Mouse (Mus musculus) heart, embryonic 10.5 days (tissue): ENCODE measurements around the gene Sh3gl2. TPM values are rescaled to one million over a fixed set of nuclear protein-coding genes. Genes with fewer than 3 reads are reported as not detected.
A peak's percentile ranks its signal among the peaks of the same experiment; 100 is the strongest.

Source experiments
- DNase-seq: peaks from one replicate; pipeline ENCODE4 v3.0.0-alpha.2; 2017; ENCODE audit warnings: low spot score
- H3K27ac ChIP-seq: fragments of 300-500 bp; sonication (generic); 2 replicates; pipeline ENCODE4 v1.5.1; 2016; ENCODE audit warnings: mild to moderate bottlenecking
- H3K27me3 ChIP-seq: fragments of 300-500 bp; sonication (generic); 2 replicates; pipeline ENCODE4 v1.6.1; 2016; ENCODE audit warnings: mild to moderate bottlenecking; ENCODE audit not compliant: poor library complexity, insufficient read depth, severe bottlenecking
- H3K36me3 ChIP-seq: fragments of 300-500 bp; sonication (generic); 2 replicates; pipeline ENCODE4 v1.6.1; 2016; ENCODE audit warnings: mild to moderate bottlenecking, moderate library complexity
- H3K4me1 ChIP-seq: fragments of 300-500 bp; sonication (generic); 2 replicates; pipeline ENCODE4 v1.6.1; 2016; ENCODE audit warnings: mild to moderate bottlenecking
- H3K4me3 ChIP-seq: fragments of 300-500 bp; sonication (generic); 2 replicates; pipeline ENCODE4 v1.5.1; 2016; ENCODE audit warnings: mild to moderate bottlenecking, moderate library complexity
- H3K9me3 ChIP-seq: fragments of 300-500 bp; sonication (generic); 2 replicates; pipeline ENCODE4 v1.6.1; 2016; ENCODE audit warnings: mild to moderate bottlenecking, moderate library complexity
- WGBS: fragments of 180-500 bp; shearing (Covaris S2); methylation state at CpG from one replicate; pipeline ENCODE4 v1.1.7; 2016; 5-methylcytosine and 5-hydroxymethylcytosine counted together
- polyA plus RNA-seq: library from polyadenylated mRNA; unstranded; fragments of >200 nt; fragmentation: Nextera tagmentation; extraction: Ambion mirVana; gene quantifications from 2 replicates; pipeline ENCODE4 v1.2.1, GENCODE M21; 2016

The Sh3gl2 gene
- polyA plus RNA-seq, 1 experiment from 2014 or later: 0.58 TPM

DNA sequence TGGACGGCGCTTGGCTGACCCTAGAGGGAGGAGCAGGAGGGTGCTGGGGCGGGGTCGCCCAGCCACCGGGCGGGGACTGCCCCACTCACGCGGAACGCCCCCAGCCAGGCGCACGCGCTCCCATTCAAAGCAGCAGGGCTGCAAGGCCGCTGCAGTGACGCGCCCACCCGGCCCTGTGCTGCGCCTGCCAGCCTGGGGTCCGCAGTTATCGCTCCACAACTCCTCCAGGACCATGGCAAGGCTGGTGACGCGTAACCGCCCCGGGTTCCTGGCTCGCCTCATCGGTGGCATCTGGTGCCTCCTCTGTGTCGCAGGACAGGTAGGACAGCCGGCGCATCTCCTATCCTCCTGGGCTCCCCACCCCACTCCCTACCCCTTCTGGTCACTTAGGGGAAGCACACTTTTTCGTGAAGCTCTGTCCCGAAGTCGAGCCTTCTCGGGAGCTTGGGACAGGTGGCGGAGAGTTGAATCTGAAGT is 309.3 kb downstream of the Sh3gl2 start:
- Histone ChIP-seq H3K4me3 (peak overlapping the region; percentile 69), H3K27ac (0 out of 2 replicates have a peak overlapping the region, but pooled peaks have one; percentile 25), H3K27me3 (peaks cover 40% of the 10 kb centered on the region), H3K4me1 (peaks cover 18% of the 10 kb centered on the region), H3K9me3 (no peaks in the 10 kb centered on the region), H3K36me3 (no peaks in the 10 kb centered on the region)
- whole genome bisulfite sequencing: under 1% methylated on average over 33 of the region's 33 CpGs
- DNase-seq: peak; percentile 77

DNA sequence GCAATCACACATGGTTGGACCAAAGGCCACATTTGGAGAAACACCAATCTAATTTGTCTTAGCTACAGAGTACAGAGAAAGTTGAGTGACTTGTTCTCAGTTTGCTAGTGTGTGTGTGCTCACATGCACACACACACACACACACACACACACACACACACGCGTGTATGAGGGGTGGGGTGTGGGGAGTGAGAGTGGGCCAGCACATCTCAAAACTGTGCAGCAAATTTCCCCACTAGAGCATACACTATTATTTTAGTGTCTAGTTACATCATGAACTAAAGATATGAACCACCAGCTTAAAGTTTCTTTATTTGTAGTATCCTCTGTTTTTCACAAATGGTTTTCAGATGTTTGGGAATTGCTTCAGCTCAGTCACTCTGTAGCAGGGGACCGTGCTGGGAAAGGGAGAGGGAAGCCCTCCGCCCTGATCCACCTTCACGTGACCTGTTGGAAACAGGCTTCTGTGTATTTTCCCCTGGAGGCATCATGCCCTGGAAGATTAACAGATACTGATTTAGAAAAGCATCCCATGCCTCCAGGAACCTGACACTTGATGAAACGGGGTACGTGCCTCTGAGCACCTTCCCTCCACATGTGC is 322.1 kb downstream of the Sh3gl2 start:
- H3K9me3 ChIP-seq: no peaks in the 10 kb centered on the region
- 83% methylated on average over 7 of the region's 7 CpGs for WGBS
- H3K27me3 ChIP-seq: no peaks in the 10 kb centered on the region
- DNase-seq: no peak
- no peak overlapping the region for H3K4me3 ChIP-seq
- H3K4me1 ChIP-seq: no peaks in the 10 kb centered on the region
- no peak overlapping the region for H3K27ac ChIP-seq
- H3K36me3 ChIP-seq: no peaks in the 10 kb centered on the region

DNA sequence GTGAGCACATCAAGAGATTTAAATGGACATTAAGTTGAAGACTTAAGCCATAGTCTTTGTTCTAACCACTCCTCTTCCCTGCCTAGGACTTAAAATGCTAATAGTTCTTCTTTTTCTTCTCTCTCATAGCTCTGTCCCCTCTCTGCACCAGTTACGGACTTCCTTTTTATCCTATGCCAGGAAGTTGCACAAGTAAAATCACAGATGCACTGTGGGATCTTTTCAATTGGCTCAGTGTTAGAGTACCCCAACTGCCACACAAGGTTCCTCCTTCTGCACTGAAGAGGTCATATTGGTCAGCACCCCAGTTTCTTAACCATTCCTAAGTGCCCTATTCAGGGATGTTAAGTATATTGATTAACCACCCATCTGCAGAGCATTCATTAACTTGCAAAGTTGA is 324.9 kb downstream of the Sh3gl2 start:
- WGBS: 86% methylated on average over 1 of the region's 1 CpGs
- no peak for DNase-seq

DNA sequence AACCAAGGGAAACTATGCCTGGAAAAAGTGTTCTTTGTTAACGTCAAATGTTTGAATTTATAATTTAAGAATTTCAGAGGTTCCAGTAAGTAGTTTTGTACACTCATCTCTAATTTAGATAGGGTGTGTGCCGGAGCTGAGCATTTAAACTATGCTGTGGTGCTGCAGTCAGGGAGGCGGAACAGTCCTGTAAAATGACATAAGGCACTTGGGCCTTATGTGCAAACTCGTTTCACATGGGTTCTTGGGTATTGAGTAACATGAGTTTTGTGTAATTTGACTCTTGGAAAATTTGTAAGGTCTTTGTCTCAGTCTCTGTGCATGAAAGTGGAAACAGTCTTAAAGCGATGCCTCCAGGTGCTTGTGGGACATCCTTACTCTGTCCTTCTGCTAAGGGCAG is 334.8 kb downstream of the Sh3gl2 start:
- Histone ChIP-seq H3K27me3 (no peaks in the 10 kb centered on the region), H3K4me1 (no peaks in the 10 kb centered on the region; the same call in 1 of the 2 replicates), H3K36me3 (no peaks in the 10 kb centered on the region), H3K27ac (no peak overlapping the region), H3K9me3 (no peaks in the 10 kb centered on the region), H3K4me3 (no peak overlapping the region)
- no peak for DNase-seq
- 81% methylated on average over 5 of the region's 5 CpGs for WGBS

More for the DNA sequence above, 324.9 kb downstream of the Sh3gl2 start:
- Histone ChIP-seq H3K36me3 (no peaks in the 10 kb centered on the region), H3K27ac (no peak overlapping the region), H3K27me3 (no peaks in the 10 kb centered on the region), H3K4me1 (no peaks in the 10 kb centered on the region), H3K4me3 (no peak overlapping the region), H3K9me3 (no peaks in the 10 kb centered on the region)

DNA sequence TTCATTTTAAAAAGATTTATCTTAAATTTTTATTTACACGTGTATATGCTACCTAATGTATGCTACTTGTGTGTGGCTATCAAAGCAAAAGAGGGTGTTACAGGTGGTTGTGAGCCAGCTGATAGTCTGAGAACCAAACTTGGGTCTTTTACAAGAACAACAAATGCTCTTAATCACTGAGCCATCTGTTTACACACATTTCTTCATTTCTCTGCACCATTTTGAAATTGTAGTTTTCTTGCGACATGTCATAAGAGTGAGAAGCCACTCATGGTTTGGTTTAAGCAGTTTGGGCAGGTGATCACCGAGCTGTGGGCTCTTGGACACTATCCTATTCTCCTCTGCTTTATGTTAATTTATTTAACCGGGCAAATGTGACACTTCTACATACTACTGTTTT is 338.3 kb downstream of the Sh3gl2 start:
- no peaks in the 10 kb centered on the region for H3K4me1 ChIP-seq
- H3K27me3 ChIP-seq: no peaks in the 10 kb centered on the region
- H3K4me3 ChIP-seq: no peak overlapping the region
- WGBS: 76% methylated on average over 4 of the region's 4 CpGs
- DNase-seq: no peak
- no peaks in the 10 kb centered on the region for H3K9me3 ChIP-seq
- H3K36me3 ChIP-seq: no peaks in the 10 kb centered on the region
- no peak overlapping the region for H3K27ac ChIP-seq

DNA sequence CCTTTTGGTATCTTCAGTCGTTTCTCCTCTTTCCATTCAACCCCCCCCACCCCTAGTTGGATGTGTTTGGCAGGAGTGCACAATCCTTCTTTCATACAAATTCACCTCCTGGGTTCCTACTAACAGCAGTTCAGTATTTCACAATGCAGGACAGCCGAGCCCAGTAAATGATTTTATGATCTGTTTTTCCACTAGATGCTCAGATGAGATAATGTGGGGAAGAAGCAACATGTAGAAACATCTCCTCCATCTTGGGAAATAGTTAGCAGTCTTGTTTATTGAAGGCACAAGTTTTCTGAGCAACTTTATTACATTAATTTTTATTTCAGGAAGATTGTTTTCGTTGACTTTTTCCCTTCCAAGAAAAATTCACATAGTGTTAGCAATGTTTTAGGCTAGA is 349.8 kb downstream of the Sh3gl2 start:
- Histone ChIP-seq H3K4me1 (no peaks in the 10 kb centered on the region), H3K27me3 (no peaks in the 10 kb centered on the region), H3K36me3 (no peaks in the 10 kb centered on the region), H3K27ac (no peak overlapping the region), H3K9me3 (no peaks in the 10 kb centered on the region), H3K4me3 (no peak overlapping the region)
- no peak for DNase-seq
- WGBS: 71% methylated on average over 3 of the region's 3 CpGs

DNA sequence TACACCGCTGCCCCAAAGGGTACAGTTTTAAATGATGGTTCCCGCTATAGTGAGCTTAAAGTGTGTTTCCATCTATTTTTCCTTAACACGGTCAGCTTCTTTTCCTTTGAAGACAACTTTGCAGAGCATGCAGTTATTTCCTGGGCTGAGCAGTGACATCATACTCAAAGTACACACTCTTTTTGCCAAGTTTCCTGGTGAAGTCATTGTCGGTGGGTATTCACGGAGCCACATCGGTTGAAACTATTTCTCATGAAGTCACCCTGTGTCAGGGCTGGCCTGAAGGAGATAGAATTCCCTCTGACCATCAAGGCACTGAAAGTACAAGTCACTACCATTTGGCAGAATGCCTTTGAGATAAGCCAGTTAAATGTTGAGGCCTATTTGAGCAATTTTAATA is 354.8 kb downstream of the Sh3gl2 start:
- Histone ChIP-seq H3K4me3 (no peak overlapping the region), H3K27me3 (no peaks in the 10 kb centered on the region), H3K4me1 (no peaks in the 10 kb centered on the region), H3K36me3 (no peaks in the 10 kb centered on the region), H3K27ac (no peak overlapping the region), H3K9me3 (no peaks in the 10 kb centered on the region)
- 68% methylated on average over 6 of the region's 6 CpGs for WGBS
- DNase-seq: no peak

DNA sequence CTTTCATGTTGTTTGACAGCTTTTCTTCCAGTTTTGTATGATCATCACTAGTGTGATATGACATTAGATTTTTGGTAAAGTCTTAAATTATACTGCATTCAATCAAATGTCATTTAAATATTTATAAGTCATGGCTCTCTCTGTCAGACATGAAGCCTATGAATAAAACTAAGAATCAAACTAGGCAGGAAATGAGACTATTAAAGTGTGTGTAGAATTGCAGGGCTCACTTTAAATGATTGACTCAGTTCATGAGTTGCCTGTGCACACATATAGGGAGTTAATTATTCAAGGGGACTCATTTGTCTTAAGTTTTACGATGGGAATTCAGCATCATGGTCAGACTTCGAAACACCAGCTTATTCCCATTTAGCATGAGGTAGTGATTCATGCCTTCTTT is 380.5 kb downstream of the Sh3gl2 start:
- 88% methylated on average over 2 of the region's 2 CpGs for WGBS
- no peak for DNase-seq
- H3K27ac ChIP-seq: no peak overlapping the region

DNA sequence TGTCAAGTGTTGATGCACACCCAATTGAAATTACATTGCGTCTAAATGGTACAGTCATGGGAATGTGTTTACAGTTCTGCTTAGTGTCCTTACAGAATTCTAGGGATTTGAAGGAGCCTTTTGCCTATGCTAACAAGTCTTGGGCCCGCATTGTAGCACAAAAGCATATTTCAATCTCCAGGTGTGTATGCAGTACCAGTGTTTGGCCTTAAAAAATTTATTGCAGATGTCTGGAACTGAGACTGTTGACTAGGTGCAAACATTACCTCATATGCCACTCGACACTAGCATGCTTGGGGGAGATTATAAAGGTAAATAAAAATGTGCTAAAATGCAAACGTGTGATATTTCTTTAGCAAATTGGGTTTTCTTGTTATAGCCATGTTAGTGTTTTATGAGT is 384.0 kb downstream of the Sh3gl2 start:
- Histone ChIP-seq H3K4me1 (no peaks in the 10 kb centered on the region), H3K27me3 (no peaks in the 10 kb centered on the region), H3K27ac (no peak overlapping the region), H3K36me3 (no peaks in the 10 kb centered on the region), H3K4me3 (no peak overlapping the region), H3K9me3 (no peaks in the 10 kb centered on the region)
- WGBS: 69% methylated on average over 4 of the region's 4 CpGs
- no peak for DNase-seq

More for the DNA sequence above, 380.5 kb downstream of the Sh3gl2 start:
- Histone ChIP-seq H3K27me3 (no peaks in the 10 kb centered on the region), H3K36me3 (no peaks in the 10 kb centered on the region), H3K9me3 (no peaks in the 10 kb centered on the region), H3K4me1 (no peaks in the 10 kb centered on the region), H3K4me3 (no peak overlapping the region)

DNA sequence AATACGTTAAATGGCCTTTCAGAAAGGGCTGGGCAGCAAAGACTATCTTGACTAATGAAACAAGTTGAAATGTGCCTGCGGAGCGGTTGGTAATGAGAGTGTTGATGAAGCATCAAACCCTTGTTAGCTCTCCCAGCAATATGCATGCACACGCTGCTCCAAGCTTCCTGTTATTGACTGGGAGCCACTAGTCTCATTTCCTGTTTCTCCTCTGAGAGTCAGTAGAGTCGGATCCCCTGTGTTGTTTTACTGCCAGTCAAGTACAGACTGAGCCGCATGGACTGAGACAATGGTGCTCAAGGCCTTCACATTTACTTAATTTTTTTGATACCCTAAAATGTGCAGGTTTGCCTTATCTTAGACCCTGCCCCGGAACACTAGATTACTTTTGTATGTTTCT is 386.1 kb downstream of the Sh3gl2 start:
- H3K27me3 ChIP-seq: no peaks in the 10 kb centered on the region
- H3K4me1 ChIP-seq: no peaks in the 10 kb centered on the region
- whole genome bisulfite sequencing: 55% methylated on average over 7 of the region's 7 CpGs
- H3K4me3 ChIP-seq: no peak overlapping the region
- no peaks in the 10 kb centered on the region for H3K36me3 ChIP-seq
- H3K9me3 ChIP-seq: no peaks in the 10 kb centered on the region
- no peak overlapping the region for H3K27ac ChIP-seq
- DNase-seq: no peak

DNA sequence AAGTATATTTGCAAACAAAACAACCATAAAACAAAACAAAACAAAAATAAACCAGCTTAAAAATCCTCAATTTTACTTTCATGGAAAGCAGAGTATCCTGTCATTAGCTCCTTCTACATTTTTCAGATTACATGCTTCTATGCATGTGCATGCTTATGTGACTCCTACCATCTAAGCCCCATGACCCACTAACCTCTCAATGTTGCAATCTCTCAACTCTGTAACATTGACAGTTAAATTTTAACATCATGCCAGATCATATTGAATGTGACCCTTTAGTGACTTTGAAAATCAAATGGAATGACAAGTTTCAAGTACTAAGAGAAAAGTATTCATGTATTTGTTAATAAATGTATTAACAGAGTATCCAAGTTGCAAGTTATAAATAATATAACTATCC is 389.2 kb downstream of the Sh3gl2 start:
- no peaks in the 10 kb centered on the region for H3K9me3 ChIP-seq
- H3K36me3 ChIP-seq: no peaks in the 10 kb centered on the region
- H3K4me3 ChIP-seq: no peak overlapping the region
- no peak for DNase-seq
- H3K27me3 ChIP-seq: no peaks in the 10 kb centered on the region
- H3K27ac ChIP-seq: no peak overlapping the region
- H3K4me1 ChIP-seq: no peaks in the 10 kb centered on the region

DNA sequence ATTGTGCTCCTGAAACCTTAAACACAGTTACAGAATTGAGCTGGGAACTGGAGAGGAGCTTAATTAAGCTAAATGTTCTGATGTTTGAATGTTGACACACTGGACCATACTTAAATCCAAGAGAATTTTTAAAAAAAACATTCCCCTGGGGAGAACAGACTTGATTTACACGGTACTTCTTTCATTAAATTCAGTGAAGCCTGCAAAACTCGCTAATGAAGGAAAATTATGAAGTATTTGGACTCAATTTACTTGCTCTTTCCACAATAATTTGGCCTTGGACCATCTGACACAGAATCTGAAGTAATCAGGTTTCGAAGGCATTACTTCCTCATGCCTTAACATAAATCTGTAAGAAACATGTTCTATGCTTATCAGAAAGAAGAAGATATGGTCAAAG is 408.4 kb downstream of the Sh3gl2 start:
- H3K27me3 ChIP-seq: no peaks in the 10 kb centered on the region
- DNase-seq: no peak
- no peaks in the 10 kb centered on the region for H3K9me3 ChIP-seq
- no peak overlapping the region for H3K27ac ChIP-seq
- H3K4me3 ChIP-seq: no peak overlapping the region
- WGBS: 79% methylated on average over 3 of the region's 3 CpGs
- no peaks in the 10 kb centered on the region for H3K36me3 ChIP-seq
- H3K4me1 ChIP-seq: no peaks in the 10 kb centered on the region

DNA sequence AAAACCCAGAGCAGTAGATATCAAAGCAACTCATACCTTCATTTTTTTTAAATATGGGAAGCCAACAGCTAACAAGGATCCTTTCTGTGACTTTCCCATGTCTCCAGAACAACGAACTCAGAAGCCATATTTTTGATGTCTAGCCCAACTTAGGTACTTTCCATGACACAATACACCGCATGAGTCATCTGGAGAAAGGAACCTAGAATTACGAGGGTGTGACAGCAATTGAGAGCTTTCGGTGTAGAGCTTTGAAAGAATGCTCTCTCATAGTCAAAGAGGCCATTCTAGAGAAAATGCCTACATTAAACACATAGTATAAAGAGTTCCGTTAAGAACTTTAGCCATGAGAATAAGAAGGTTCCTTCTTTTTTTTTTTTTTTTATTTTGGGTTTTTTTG is 413.8 kb downstream of the Sh3gl2 start:
- Histone ChIP-seq H3K27me3 (no peaks in the 10 kb centered on the region), H3K4me1 (no peaks in the 10 kb centered on the region), H3K4me3 (no peak overlapping the region), H3K36me3 (no peaks in the 10 kb centered on the region), H3K9me3 (no peaks in the 10 kb centered on the region), H3K27ac (no peak overlapping the region)
- no peak for DNase-seq
- 85% methylated on average over 5 of the region's 5 CpGs for WGBS

DNA sequence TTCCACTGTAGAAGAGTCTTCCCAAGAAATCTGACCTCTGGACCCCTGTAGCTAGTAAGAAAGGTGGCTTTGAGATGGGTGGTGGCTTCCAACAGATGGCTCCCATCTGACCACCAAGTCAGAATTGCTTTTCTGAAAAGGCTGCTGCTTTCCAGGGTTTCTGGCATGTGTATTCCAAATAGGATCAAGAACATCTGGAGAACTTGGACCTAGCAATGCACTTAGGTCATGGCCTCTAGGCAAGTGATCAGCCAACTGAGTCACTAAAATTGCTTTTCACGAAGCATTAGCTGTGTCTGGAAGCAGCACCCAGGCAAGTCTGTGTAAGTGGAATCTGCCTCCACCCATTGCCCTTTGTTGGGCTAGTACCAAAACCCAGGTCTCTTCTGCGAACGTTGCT is 414.3 kb downstream of the Sh3gl2 start:
- 76% methylated on average over 3 of the region's 3 CpGs for WGBS
- H3K4me1 ChIP-seq: no peaks in the 10 kb centered on the region
- H3K27ac ChIP-seq: no peak overlapping the region
- DNase-seq: no peak
- no peaks in the 10 kb centered on the region for H3K9me3 ChIP-seq
- H3K27me3 ChIP-seq: no peaks in the 10 kb centered on the region
- H3K36me3 ChIP-seq: no peaks in the 10 kb centered on the region
- H3K4me3 ChIP-seq: no peak overlapping the region
